Comparison of ENCODE assay signal across 11 mouse cellular contexts in genomic region chr3:40398184-40398583, GRCm38 (mm10).
DNase-seq lines count a peak whose midpoint lies in the region; ATAC-seq and TF ChIP-seq lines count a peak whose summit lies in the region.
"Had no signal": no experiment of that assay in that cellular context is flagged by ENCODE, and none has a peak within 500 bp of the region (broad histone marks: within the 10 kb centered on the region; RNA-seq: fewer than 3 reads in every experiment).

No protein-coding gene starts in this region.

- ATAC-seq in kidney, embryonic 15.5 days (replicated peaks; ENCODE audit: low FRiP score): no peak
- no peak for ATAC-seq in neural tube, embryonic 13.5 days (ENCODE audit: low read depth)
- ATAC-seq: forebrain, embryonic 16.5 days had no signal

- H3K36me3 ChIP-seq in kidney, embryonic 15.5 days: no peaks in the 10 kb centered on the region
- H3K36me3 ChIP-seq in neural tube, embryonic 13.5 days: no peaks in the 10 kb centered on the region

- 0 out of 2 replicates have a peak overlapping the region, but pooled peaks have one; percentile 32 for H3K27ac ChIP-seq in kidney, embryonic 15.5 days
- no peak overlapping the region for H3K27ac ChIP-seq in neural tube, embryonic 13.5 days (replicated peaks)
- H3K27ac ChIP-seq in left cerebral cortex, adult 2 months: no peak overlapping the region
- no peak overlapping the region for H3K27ac ChIP-seq in cerebellum, adult 2 months (ENCODE audit: insufficient read depth, low read length)
- H3K27ac ChIP-seq: liver, embryonic 14.5 days had no signal

- no peak for DNase-seq in kidney, adult 11 months
- DNase-seq in forelimb bud, embryonic 11.5 days (ENCODE audit: low read depth, low spot score): peak; percentile 54
- DNase-seq in kidney, postnatal 10 days: peak; percentile 28
- no peak for DNase-seq in left cerebral cortex, adult 2 months (ENCODE audit: extremely low spot score in 1 of 2, low spot score in 2 of 2)
- no peak for DNase-seq in layer of hippocampus, postnatal 25 days (ENCODE audit: extremely low spot score in 1 of 2, low spot score in 1 of 2)
- no peak for DNase-seq in cerebellum, adult 2 months
- DNase-seq: adrenal gland, postnatal 36 days had no signal

- no peak for TF ChIP-seq POLR2A in cerebellum, adult 2 months (IDR thresholded peaks at IDR 0.05; ENCODE audit: borderline replicate concordance, insufficient read depth, low read length)

- peaks cover 14% of the 10 kb centered on the region for H3K4me1 ChIP-seq in kidney, embryonic 15.5 days
- peaks cover 9% of the 10 kb centered on the region; the same call in 1 of the 2 replicates for H3K4me1 ChIP-seq in neural tube, embryonic 13.5 days (replicated peaks)
- no peaks in the 10 kb centered on the region for H3K4me1 ChIP-seq in cerebellum, adult 2 months (ENCODE audit: control insufficient read depth, insufficient read depth, low read length)

- intact Hi-C loops in left cerebral cortex, adult 2 months (cut with DNase I): loop anchor here (10.0 kb wide), 1 partner anchor 403 kb away; no protein-coding TSS in a partner anchor

- peak overlapping the region; percentile 54 for H3K4me2 ChIP-seq in kidney, embryonic 15.5 days
- H3K4me2 ChIP-seq in neural tube, embryonic 13.5 days: peak overlapping the region; percentile 37

- TF ChIP-seq CTCF in left cerebral cortex, adult 2 months (IDR thresholded peaks at IDR 0.05): no peak
- no peak for TF ChIP-seq CTCF in cerebellum, adult 2 months (IDR thresholded peaks at IDR 0.05; ENCODE audit: borderline replicate concordance, insufficient read depth, low read depth, low read length)

- H3K9me3 ChIP-seq in kidney, embryonic 15.5 days (replicated peaks): no peaks in the 10 kb centered on the region
- H3K9me3 ChIP-seq in neural tube, embryonic 13.5 days: no peaks in the 10 kb centered on the region

- 9% methylated on average over 12 of the region's 12 CpGs for WGBS in kidney, embryonic 15.5 days
- WGBS in neural tube, embryonic 13.5 days: 40% methylated on average over 12 of the region's 12 CpGs
- 80% methylated on average over 12 of the region's 12 CpGs for WGBS in cerebellum, adult 2 months

- H3K27me3 ChIP-seq in kidney, embryonic 15.5 days: no peaks in the 10 kb centered on the region
- H3K27me3 ChIP-seq in neural tube, embryonic 13.5 days: no peaks in the 10 kb centered on the region
- no peaks in the 10 kb centered on the region for H3K27me3 ChIP-seq in cerebellum, adult 2 months (ENCODE audit: control insufficient read depth, insufficient read depth, low read length)

- H3K4me3 ChIP-seq in kidney, embryonic 15.5 days (replicated peaks): peak overlapping the region; percentile 23
- no peak overlapping the region for H3K4me3 ChIP-seq in neural tube, embryonic 13.5 days
- H3K4me3 ChIP-seq in left cerebral cortex, adult 2 months: no peak overlapping the region
- H3K4me3 ChIP-seq in cerebellum, adult 2 months (replicated peaks; ENCODE audit: insufficient read depth, low read depth, low read length): no peak overlapping the region

- H3K9ac ChIP-seq in kidney, embryonic 15.5 days: no peak overlapping the region
- H3K9ac ChIP-seq in neural tube, embryonic 13.5 days: no peak overlapping the region
- H3K9ac ChIP-seq: liver, embryonic 14.5 days had no signal

Comparison
In these comparisons a context has a peak if more than half of its experiments do, and no peak if none do; other contexts are left out.
1. DNase-seq: peak in forelimb bud, embryonic 11.5 days (single experiment) and kidney, postnatal 10 days (single experiment); none in kidney, adult 11 months (single experiment), left cerebral cortex, adult 2 months (0 of 2), layer of hippocampus, postnatal 25 days (0 of 2) and cerebellum, adult 2 months (0 of 2).